Comparison of ENCODE assay signal across 8 mouse cellular contexts in the genomic region with DNA sequence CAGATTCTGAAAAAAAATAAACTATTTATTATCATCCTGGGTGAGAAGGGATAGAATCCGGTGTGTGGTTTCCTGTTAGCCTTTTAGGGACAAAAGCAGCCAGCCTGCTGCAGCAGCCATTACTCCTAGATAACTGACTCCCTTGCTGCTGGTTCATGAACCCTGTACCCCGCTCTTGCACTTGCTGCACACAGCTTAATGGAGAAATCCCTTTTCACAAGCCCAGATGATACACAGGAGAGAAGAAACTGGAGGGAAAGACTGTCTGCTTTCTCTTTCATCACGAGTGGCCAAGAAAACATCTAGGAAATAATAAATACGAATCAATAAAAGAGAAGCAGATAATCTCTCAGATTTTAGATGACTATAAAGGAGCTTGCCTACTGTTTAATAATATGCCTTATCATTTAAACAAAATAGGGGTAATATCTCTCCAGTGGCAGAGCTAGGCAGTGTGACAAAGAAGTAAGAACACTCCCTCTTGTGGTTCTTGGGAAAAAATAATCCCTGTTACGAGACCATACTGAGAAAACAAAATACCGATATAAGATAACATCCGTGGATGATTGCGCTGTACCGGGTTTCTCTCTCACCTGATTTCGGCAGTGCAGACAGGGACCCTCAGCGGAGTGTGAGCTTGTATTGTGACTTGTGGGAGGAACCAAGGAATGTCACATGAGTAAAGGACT.
A peak's percentile ranks its signal among the peaks of the same experiment; 100 is the strongest.
DNase-seq lines count a peak whose midpoint lies in the region; ATAC-seq and TF ChIP-seq lines count a peak whose summit lies in the region.

No protein-coding gene starts in this region.

- no peaks in the 10 kb centered on the region for H3K9me3 ChIP-seq in forebrain, embryonic 14.5 days (replicated peaks; ENCODE audit: control insufficient read depth, low read length)
- H3K9me3 ChIP-seq in midbrain, embryonic 15.5 days: no peaks in the 10 kb centered on the region

- peak; percentile 62 for TF ChIP-seq CTCF in left cerebral cortex, adult 2 months (IDR thresholded peaks at IDR 0.05)

- WGBS in forebrain, embryonic 14.5 days: 77% methylated on average over 11 of the region's 11 CpGs
- 69% methylated on average over 11 of the region's 11 CpGs for WGBS in midbrain, embryonic 15.5 days

- H3K9ac ChIP-seq in forebrain, embryonic 14.5 days (ENCODE audit: low read length): no peak overlapping the region
- no peak overlapping the region for H3K9ac ChIP-seq in midbrain, embryonic 15.5 days

- H3K36me3 ChIP-seq in forebrain, embryonic 14.5 days (ENCODE audit: control insufficient read depth, insufficient read depth, low read length): no peaks in the 10 kb centered on the region
- H3K36me3 ChIP-seq in midbrain, embryonic 15.5 days (replicated peaks): no peaks in the 10 kb centered on the region

- H3K4me3 ChIP-seq in left cerebral cortex, adult 2 months: peak overlapping the region; percentile 38
- no peak overlapping the region for H3K4me3 ChIP-seq in forebrain, embryonic 14.5 days (ENCODE audit: low read depth, low read length)
- H3K4me3 ChIP-seq in midbrain, embryonic 15.5 days: no peak overlapping the region

- no peak overlapping the region for H3K4me2 ChIP-seq in forebrain, embryonic 14.5 days (ENCODE audit: low read length)
- H3K4me2 ChIP-seq in midbrain, embryonic 15.5 days: peak overlapping the region; percentile 32; the same call in 1 of the 2 replicates

- no peak for DNase-seq in left cerebral cortex, adult 2 months (ENCODE audit: extremely low spot score in 1 of 2, low spot score in 2 of 2)
- DNase-seq in left cerebral cortex, adult 18-20 months (ENCODE audit: low spot score in 2 of 2): no peak
- peak; percentile 54 for DNase-seq in NIH3T3 (ENCODE audit: low read depth)
- DNase-seq in forebrain, embryonic 14.5 days (ENCODE audit: low spot score): peak; percentile 73
- no peak for DNase-seq in ovary, postnatal 36 days (ENCODE audit: low spot score)
- DNase-seq in spleen, adult 18-20 months: no peak

- intact Hi-C loops in left cerebral cortex, adult 2 months (cut with DNase I): loop anchor here (1.0 to 5.0 kb wide), 3 partner anchors 147 to 307 kb away; no protein-coding TSS in a partner anchor

- no peaks in the 10 kb centered on the region for H3K4me1 ChIP-seq in forebrain, embryonic 14.5 days (ENCODE audit: control insufficient read depth, insufficient read depth, low read length)
- no peaks in the 10 kb centered on the region for H3K4me1 ChIP-seq in midbrain, embryonic 15.5 days

- no peak overlapping the region for H3K27ac ChIP-seq in left cerebral cortex, adult 2 months
- H3K27ac ChIP-seq in forebrain, embryonic 14.5 days (ENCODE audit: low read depth, low read length): no peak overlapping the region
- H3K27ac ChIP-seq in midbrain, embryonic 15.5 days: no peak overlapping the region

- ATAC-seq in forebrain, embryonic 14.5 days: peak; percentile 72
- ATAC-seq in midbrain, embryonic 15.5 days (replicated peaks): peak; percentile 82
- ATAC-seq in erythroblast, adult 5-6 weeks (replicated peaks; ENCODE audit: low FRiP score, poor library complexity, severe bottlenecking): no peak

- H3K27me3 ChIP-seq in forebrain, embryonic 14.5 days (replicated peaks; ENCODE audit: control insufficient read depth, insufficient read depth, low read length): no peaks in the 10 kb centered on the region
- H3K27me3 ChIP-seq in midbrain, embryonic 15.5 days (replicated peaks): no peaks in the 10 kb centered on the region

Comparison
In these comparisons a context has a peak if more than half of its experiments do, and no peak if none do; other contexts are left out.
1. DNase-seq: peak in NIH3T3 (single experiment) and forebrain, embryonic 14.5 days (single experiment); none in left cerebral cortex, adult 2 months (0 of 2), left cerebral cortex, adult 18-20 months (0 of 2), ovary, postnatal 36 days (single experiment) and spleen, adult 18-20 months (0 of 2).